Mouse (Mus musculus): ENCODE results near the gene Atp6v1f. TPM values are rescaled to one million over a fixed set of nuclear protein-coding genes. Genes with fewer than 3 reads are reported as not detected.

Atp6v1f gene
- total and polyA plus RNA-seq, 3 experiments: 312 to 349 TPM; not detected in 1

DNA sequence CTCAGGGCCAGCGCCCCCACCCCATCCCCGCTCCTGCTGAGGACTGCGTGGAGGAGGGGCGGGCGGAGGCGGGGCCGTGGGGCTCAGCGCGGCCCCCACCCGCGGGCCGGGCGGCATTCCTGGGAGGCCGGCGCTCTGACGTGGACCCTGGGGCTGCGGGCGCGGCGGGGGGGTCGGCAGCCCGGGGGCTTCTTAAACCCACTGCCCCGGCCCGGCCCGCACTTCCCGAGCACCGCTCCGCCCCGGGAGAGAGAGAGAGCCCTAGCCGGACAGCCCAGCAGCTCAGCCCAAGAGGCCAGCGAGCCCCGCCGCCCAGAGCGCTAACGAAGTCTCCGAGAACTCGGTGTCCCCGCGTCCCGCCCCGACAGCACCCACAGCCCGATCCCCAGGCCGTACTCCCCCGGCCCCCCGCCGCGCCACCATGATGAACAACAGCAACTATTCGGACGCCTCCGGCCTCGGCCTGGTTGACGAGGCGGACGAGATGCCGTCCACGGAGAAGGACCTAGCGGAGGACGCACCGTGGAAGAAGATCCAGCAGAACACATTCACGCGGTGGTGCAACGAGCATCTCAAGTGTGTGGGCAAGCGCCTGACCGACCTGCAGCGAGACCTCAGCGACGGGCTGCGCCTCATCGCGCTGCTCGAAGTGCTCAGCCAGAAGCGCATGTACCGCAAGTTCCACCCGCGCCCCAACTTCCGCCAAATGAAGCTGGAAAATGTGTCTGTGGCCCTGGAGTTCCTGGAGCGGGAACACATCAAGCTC lies 34.3 kb upstream of the Atp6v1f start, which contains the start of gene Flnc:
Flnc (plus strand) TSS at position 219 of the 766 bp plus-strand sequence.
- TF ChIP-seq SIN3A (IDR thresholded peaks at IDR 0.05; ENCODE audit: low read length) (no peak), TCF12 (IDR thresholded peaks at IDR 0.05; ENCODE audit: low read depth, low read length) (no peak), ZC3H11A (IDR thresholded peaks at IDR 0.05; ENCODE audit: low read depth, low read length) (no peak), GATA1 (IDR thresholded peaks at IDR 0.05; ENCODE audit: low read depth, low read length) (no peak), CTCF (IDR thresholded peaks at IDR 0.05 in 2 of 3, conservative IDR thresholded peaks at IDR 0.05 in 1 of 3; ENCODE audit: control insufficient read depth in 1 of 3, insufficient read depth in 1 of 3, low read depth in 2 of 3, low read length in 3 of 3, poor library complexity in 1 of 3, severe bottlenecking in 1 of 3) (no peak), TBP (IDR thresholded peaks at IDR 0.05; ENCODE audit: low read depth, low read length) (no peak), CHD2 (IDR thresholded peaks at IDR 0.05; ENCODE audit: low read length) (no peak), UBTF (IDR thresholded peaks at IDR 0.05; ENCODE audit: borderline replicate concordance, insufficient read depth, low read depth, low read length) (no peak), NELFE (IDR thresholded peaks at IDR 0.05; ENCODE audit: low read depth, low read length) (no peak), NRF1 (IDR thresholded peaks at IDR 0.05; ENCODE audit: insufficient read depth, low read depth, low read length, poor library complexity, severe bottlenecking) (no peak), USF2 (IDR thresholded peaks at IDR 0.05; ENCODE audit: borderline replicate concordance in 1 of 2, insufficient read depth in 1 of 2, low read depth in 1 of 2, low read length in 2 of 2) (no peak), MYB (IDR thresholded peaks at IDR 0.05; ENCODE audit: low read depth, low read length) (no peak), KAT2A (conservative IDR thresholded peaks at IDR 0.05; ENCODE audit: low read depth, low read length) (no peak), ZMIZ1 (IDR thresholded peaks at IDR 0.05; ENCODE audit: low read depth, low read length) (no peak)
- no peak within 1 kb of the TSS for H3K4me3 ChIP-seq (ENCODE audit: control insufficient read depth in 1 of 2, insufficient read depth in 1 of 2, low read depth in 2 of 2, low read length in 2 of 2)
- H3K4me1 ChIP-seq (ENCODE audit: control insufficient read depth in 1 of 2, insufficient read depth in 2 of 2, low read length in 2 of 2): peaks cover 0 to 28% of the 10 kb centered on the region in 2 experiments; a peak in 3 of 4 replicates
- no peak for DNase-seq (ENCODE audit: low read depth, low spot score)
- no peaks in the 10 kb centered on the region for H3K79me2 ChIP-seq (ENCODE audit: control insufficient read depth, insufficient read depth, low read length, poor library complexity)
- H3K27me3 ChIP-seq (ENCODE audit: control insufficient read depth in 1 of 2, insufficient read depth in 2 of 2, low read length in 2 of 2): no peaks in the 10 kb centered on the region
- peaks cover 0 to 3% of the 10 kb centered on the region in 2 experiments; a peak in 1 of 4 replicates for H3K36me3 ChIP-seq (ENCODE audit: control insufficient read depth in 1 of 2, insufficient read depth in 2 of 2, low read length in 2 of 2)
- no peaks in the 10 kb centered on the region for H3K9me3 ChIP-seq (replicated peaks; ENCODE audit: insufficient read depth, low read length)
- H3K27ac ChIP-seq (ENCODE audit: control insufficient read depth, low read depth, low read length): no peak within 1 kb of the TSS
- no peak within 1 kb of the TSS for H3K9ac ChIP-seq (ENCODE audit: control insufficient read depth, low read depth, low read length, poor library complexity, severe bottlenecking)

DNA sequence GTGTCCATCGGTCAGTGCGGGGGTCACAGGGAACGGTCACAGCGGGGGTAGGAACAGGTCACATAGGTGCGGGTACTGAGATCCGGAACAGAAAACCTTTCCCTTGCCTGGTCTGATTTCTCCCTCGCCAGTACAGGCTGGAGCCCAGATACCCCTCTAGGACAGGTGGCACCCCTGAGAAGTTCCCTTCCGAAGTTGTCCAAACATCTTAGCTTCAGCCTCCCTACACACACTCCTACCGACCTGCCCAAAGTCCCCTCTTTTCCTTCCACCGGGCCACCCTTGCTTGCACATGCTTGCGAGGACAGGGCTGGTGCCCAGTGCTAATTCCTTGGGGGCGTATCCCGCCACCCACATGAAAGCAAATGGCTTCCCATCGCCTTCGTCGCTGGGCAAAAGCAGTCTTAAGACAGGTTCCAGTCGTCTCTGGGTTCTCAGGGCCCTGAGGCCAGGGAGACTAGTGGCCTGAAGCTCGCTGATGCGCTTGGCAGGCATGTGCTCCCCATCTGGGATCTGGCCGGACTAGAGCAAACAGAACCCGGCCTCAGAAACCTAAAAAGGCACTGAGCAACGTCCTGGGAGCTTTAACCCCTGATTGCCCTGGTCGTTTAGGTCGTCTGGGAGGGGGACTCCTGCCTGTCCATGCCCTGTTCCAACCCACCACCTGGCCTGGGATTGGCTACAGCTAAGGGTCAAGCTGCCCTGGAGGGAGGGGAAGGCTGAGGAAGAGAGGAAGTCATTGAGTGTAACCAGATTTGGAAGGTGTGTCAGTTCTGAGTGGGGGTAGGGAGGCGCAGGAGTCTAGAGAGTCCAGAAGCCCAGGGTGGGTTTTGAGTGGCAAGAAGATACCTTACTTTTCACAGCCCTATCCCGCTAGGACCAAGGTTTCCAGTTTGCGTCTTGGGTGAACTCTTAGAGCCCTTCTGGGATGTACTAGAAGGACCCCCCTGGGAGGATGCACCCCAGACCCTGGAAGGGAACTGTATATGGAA lies 33.4 kb upstream of the Atp6v1f start:
- no peaks in the 10 kb centered on the region for H3K9me3 ChIP-seq (replicated peaks; ENCODE audit: insufficient read depth, low read length)
- TF ChIP-seq MAFK (IDR thresholded peaks at IDR 0.05; ENCODE audit: borderline replicate concordance, low read depth, low read length): no peak
- TF ChIP-seq TAL1 (IDR thresholded peaks at IDR 0.05; ENCODE audit: low read length): no peak
- TF ChIP-seq MYB (IDR thresholded peaks at IDR 0.05; ENCODE audit: low read depth, low read length): no peak
- no peak for TF ChIP-seq KAT2A (conservative IDR thresholded peaks at IDR 0.05; ENCODE audit: low read depth, low read length)
- no peak for TF ChIP-seq JUND (IDR thresholded peaks at IDR 0.05; ENCODE audit: low read depth, low read length)
- no peak overlapping the region for H3K4me3 ChIP-seq (ENCODE audit: control insufficient read depth in 1 of 2, insufficient read depth in 1 of 2, low read depth in 2 of 2, low read length in 2 of 2)
- H3K79me2 ChIP-seq (ENCODE audit: control insufficient read depth, insufficient read depth, low read length, poor library complexity): no peaks in the 10 kb centered on the region
- no peak for DNase-seq (ENCODE audit: low read depth, low spot score)
- no peak overlapping the region; the same call in 1 of the 2 replicates for H3K9ac ChIP-seq (ENCODE audit: control insufficient read depth, low read depth, low read length, poor library complexity, severe bottlenecking)
- H3K27me3 ChIP-seq (ENCODE audit: control insufficient read depth in 1 of 2, insufficient read depth in 2 of 2, low read length in 2 of 2): no peaks in the 10 kb centered on the region
- no peak overlapping the region for H3K27ac ChIP-seq (ENCODE audit: control insufficient read depth, low read depth, low read length)
- H3K4me1 ChIP-seq (ENCODE audit: control insufficient read depth in 1 of 2, insufficient read depth in 2 of 2, low read length in 2 of 2): peaks cover 0 to 28% of the 10 kb centered on the region in 2 experiments; a peak in 3 of 4 replicates
- peaks cover 0 to 3% of the 10 kb centered on the region in 2 experiments; a peak in 1 of 4 replicates for H3K36me3 ChIP-seq (ENCODE audit: control insufficient read depth in 1 of 2, insufficient read depth in 2 of 2, low read length in 2 of 2)
